ENCODE assay signal across 32 mouse cellular contexts in the genomic region with DNA sequence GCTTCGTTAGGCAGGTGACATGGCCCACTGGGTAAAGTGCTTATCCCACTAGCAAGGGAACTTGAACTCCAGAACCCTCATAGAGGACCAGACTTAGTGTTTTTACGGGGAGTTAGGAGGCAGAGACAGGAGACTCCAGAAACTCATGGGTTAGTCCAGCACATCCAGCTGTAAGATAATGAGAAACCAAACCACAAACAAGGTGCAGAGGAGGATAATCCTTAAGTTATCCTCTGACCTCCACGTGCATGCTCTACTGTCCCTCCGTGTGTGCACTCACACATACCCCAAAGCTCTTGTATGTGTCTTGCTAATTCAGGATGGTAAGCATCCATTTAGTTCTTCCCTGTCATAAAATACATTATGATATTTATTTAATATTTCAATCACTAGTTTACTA. TPM values are rescaled to one million over a fixed set of nuclear protein-coding genes. Genes with fewer than 3 reads are reported as not detected.
A peak's percentile ranks its signal among the peaks of the same experiment; 100 is the strongest.
DNase-seq lines count a peak whose midpoint lies in the region; ATAC-seq lines count a peak whose summit lies in the region.
"Had no signal": no experiment of that assay in that cellular context is flagged by ENCODE, and none has a peak within 500 bp of the region (broad histone marks: within the 10 kb centered on the region; RNA-seq: fewer than 3 reads in every experiment).

No protein-coding gene starts in this region.

- H3K4me2 ChIP-seq in liver, embryonic 13.5 days: no peak overlapping the region
- H3K4me2 ChIP-seq in midbrain, embryonic 16.5 days (ENCODE audit: low read length): no peak overlapping the region
- H3K4me2 ChIP-seq: embryonic facial prominence, embryonic 12.5 days; embryonic facial prominence, embryonic 15.5 days; heart, embryonic 11.5 days; hindbrain, embryonic 12.5 days; hindbrain, embryonic 15.5 days had no signal

- no peak overlapping the region for H3K9ac ChIP-seq in liver, embryonic 13.5 days
- H3K9ac ChIP-seq in midbrain, embryonic 16.5 days (ENCODE audit: low read depth, low read length): no peak overlapping the region
- H3K9ac ChIP-seq: embryonic facial prominence, embryonic 12.5 days; embryonic facial prominence, embryonic 15.5 days; forebrain, postnatal 0 days; hindbrain, embryonic 12.5 days; hindbrain, embryonic 15.5 days had no signal

- whole genome bisulfite sequencing in liver, embryonic 13.5 days (ENCODE audit: insufficient replicate concordance): 28% methylated on average over 4 of the region's 4 CpGs
- WGBS in midbrain, embryonic 16.5 days: 85% methylated on average over 4 of the region's 4 CpGs

- no peak overlapping the region for H3K4me3 ChIP-seq in liver, embryonic 13.5 days (replicated peaks)
- no peak overlapping the region for H3K4me3 ChIP-seq in midbrain, embryonic 16.5 days (ENCODE audit: low read depth, low read length)
- H3K4me3 ChIP-seq: embryonic facial prominence, embryonic 12.5 days; embryonic facial prominence, embryonic 15.5 days; gastrocnemius, adult 2 months; heart, adult 2 months; hindbrain, embryonic 12.5 days; hindbrain, embryonic 15.5 days had no signal

- intact Hi-C loops in gastrocnemius, postnatal 36 days (cut with DNase I): no loop called here

- H3K4me1 ChIP-seq in liver, embryonic 13.5 days (replicated peaks): peaks cover 25% of the 10 kb centered on the region
- H3K4me1 ChIP-seq in midbrain, embryonic 16.5 days (ENCODE audit: control insufficient read depth, insufficient read depth, low read length): no peaks in the 10 kb centered on the region
- H3K4me1 ChIP-seq: embryonic facial prominence, embryonic 12.5 days; embryonic facial prominence, embryonic 15.5 days; hindbrain, embryonic 12.5 days; hindbrain, embryonic 15.5 days had no signal

- H3K27ac ChIP-seq in liver, embryonic 13.5 days: no peak overlapping the region
- no peak overlapping the region for H3K27ac ChIP-seq in midbrain, embryonic 16.5 days (ENCODE audit: low read length)
- H3K27ac ChIP-seq: embryonic facial prominence, embryonic 12.5 days; embryonic facial prominence, embryonic 15.5 days; gastrocnemius, adult 2 months; heart, adult 2 months; hindbrain, embryonic 12.5 days; hindbrain, embryonic 15.5 days had no signal

- H3K36me3 ChIP-seq in liver, embryonic 13.5 days: no peaks in the 10 kb centered on the region
- H3K36me3 ChIP-seq in midbrain, embryonic 16.5 days (ENCODE audit: control insufficient read depth, insufficient read depth, low read length): no peaks in the 10 kb centered on the region
- H3K36me3 ChIP-seq: embryonic facial prominence, embryonic 12.5 days; embryonic facial prominence, embryonic 15.5 days; G1E; hindbrain, embryonic 12.5 days; hindbrain, embryonic 15.5 days had no signal

- H3K27me3 ChIP-seq in liver, embryonic 13.5 days: no peaks in the 10 kb centered on the region
- H3K27me3 ChIP-seq in midbrain, embryonic 16.5 days (ENCODE audit: control insufficient read depth, insufficient read depth, low read depth, low read length): no peaks in the 10 kb centered on the region
- H3K27me3 ChIP-seq: CH12.LX; embryonic facial prominence, embryonic 12.5 days; embryonic facial prominence, embryonic 15.5 days; hindbrain, embryonic 12.5 days; hindbrain, embryonic 15.5 days had no signal

- H3K9me3 ChIP-seq in liver, embryonic 13.5 days (replicated peaks): no peaks in the 10 kb centered on the region
- no peaks in the 10 kb centered on the region for H3K9me3 ChIP-seq in midbrain, embryonic 16.5 days (replicated peaks; ENCODE audit: control insufficient read depth, low read length, poor library complexity, severe bottlenecking)
- H3K9me3 ChIP-seq: embryonic facial prominence, embryonic 12.5 days; embryonic facial prominence, embryonic 15.5 days; G1E; hindbrain, embryonic 12.5 days; hindbrain, embryonic 15.5 days had no signal

- no peak for DNase-seq in liver, embryonic 13.5 days
- DNase-seq in liver: no peak
- peak; percentile 24 for DNase-seq in MEL-GATA-1-ER (ENCODE audit: extremely low read depth, low read depth)
- DNase-seq in gastrocnemius, postnatal 36 days: no peak
- no peak for DNase-seq in kidney, adult 11 months
- DNase-seq: adrenal gland, adult 8-10 months; adrenal gland, postnatal 25 days; B cell, adult 2 months; cerebellum, adult 18-20 months; cerebellum, adult 9-10 months; cerebellum, postnatal 14 days; forebrain, postnatal 0 days; gastrocnemius, adult 2 months; gastrocnemius, postnatal 14 days had no signal

- ATAC-seq in liver, embryonic 13.5 days (ENCODE audit: low read depth): peak; percentile 68
- ATAC-seq in granulocyte monocyte progenitor cell, adult 5-6 weeks (replicated peaks; ENCODE audit: poor library complexity, severe bottlenecking): peak; percentile 24
- peak; percentile 59 for ATAC-seq in megakaryocyte progenitor cell, adult 5-6 weeks (replicated peaks; ENCODE audit: poor library complexity)
- no peak for ATAC-seq in midbrain, embryonic 16.5 days
- ATAC-seq: activated CD4-positive, CD25-positive, alpha-beta regulatory T cell, adult 4 months; forebrain, embryonic 14.5 days; forebrain, postnatal 0 days had no signal

RNA-seq across cellular contexts. Expression of a gene that starts 17.3 kb away (rescaled TPM):
- not detected in 2 replicates for polyA plus RNA-seq in liver, embryonic 13.5 days (2015; fragmentation: Nextera tagmentation; extraction: Ambion mirVana)
- not detected in 2 replicates for total RNA-seq in granulocyte monocyte progenitor cell, adult 5-6 weeks (2014; fragmentation: Nextera tagmentation)
- not detected in 2 replicates for total RNA-seq in granulocyte monocyte progenitor cell, adult 5-6 weeks (2017)
- total RNA-seq in megakaryocyte progenitor cell, adult 5-6 weeks (2015): not detected in 2 replicates
- total RNA-seq in megakaryocyte progenitor cell, adult 5-6 weeks (2017): 0.10 and 0.12 TPM in 2 replicates
- polyA plus RNA-seq in midbrain, embryonic 16.5 days (2015; fragmentation: Nextera tagmentation; extraction: Ambion mirVana): 0.17 and 0.18 TPM in 2 replicates
- total RNA-seq in gastrocnemius, postnatal 36 days (2021): under 1 TPM; 0.10 to 0.17 TPM
- total RNA-seq: heart, postnatal 25 days; hematopoietic stem cell, adult 5-6 weeks had no signal
- polyA plus RNA-seq: activated CD4-positive, CD25-positive, alpha-beta regulatory T cell, adult 4 months; forebrain, embryonic 11.5 days; forebrain, embryonic 14.5 days; G1E; gonadal fat pad, adult 2 months; heart, adult 2 months; heart, embryonic 11.5 days; heart, embryonic 14.5 days; hindbrain, embryonic 12.5 days had no signal

RNA-seq across cellular contexts. Expression of a gene that starts 37.6 kb away (rescaled TPM):
- polyA plus RNA-seq in liver, embryonic 13.5 days (2015; fragmentation: Nextera tagmentation; extraction: Ambion mirVana): 6.1 and 7.5 TPM in 2 replicates
- 0.88 and 1.4 TPM in 2 replicates for total RNA-seq in granulocyte monocyte progenitor cell, adult 5-6 weeks (2014; fragmentation: Nextera tagmentation)
- total RNA-seq in granulocyte monocyte progenitor cell, adult 5-6 weeks (2017): 0.82 and 1.1 TPM in 2 replicates
- 0.85 and 1.4 TPM in 2 replicates for total RNA-seq in megakaryocyte progenitor cell, adult 5-6 weeks (2015)
- 1.4 and 2.1 TPM in 2 replicates for total RNA-seq in megakaryocyte progenitor cell, adult 5-6 weeks (2017)
- polyA plus RNA-seq in midbrain, embryonic 16.5 days (2015; fragmentation: Nextera tagmentation; extraction: Ambion mirVana): 4.8 and 6.0 TPM in 2 replicates
- 10 to 100 TPM; 10.1 to 13.1 TPM for total RNA-seq in gastrocnemius, postnatal 36 days (2021)
- polyA plus RNA-seq: G1E had no signal
